Mouse (Mus musculus): Measurements from ENCODE around the gene Zcchc2.

Gene Zcchc2

GRCm38 (mm10) chr1:106073166-106073565 lies 83.0 kb downstream of the Zcchc2 start:
- no peak for DNase-seq

- no peak for DNase-seq
These were observed 83.9 kb downstream of the Zcchc2 start for GRCm38 (mm10) chr1:106074141-106074540.

DNA sequence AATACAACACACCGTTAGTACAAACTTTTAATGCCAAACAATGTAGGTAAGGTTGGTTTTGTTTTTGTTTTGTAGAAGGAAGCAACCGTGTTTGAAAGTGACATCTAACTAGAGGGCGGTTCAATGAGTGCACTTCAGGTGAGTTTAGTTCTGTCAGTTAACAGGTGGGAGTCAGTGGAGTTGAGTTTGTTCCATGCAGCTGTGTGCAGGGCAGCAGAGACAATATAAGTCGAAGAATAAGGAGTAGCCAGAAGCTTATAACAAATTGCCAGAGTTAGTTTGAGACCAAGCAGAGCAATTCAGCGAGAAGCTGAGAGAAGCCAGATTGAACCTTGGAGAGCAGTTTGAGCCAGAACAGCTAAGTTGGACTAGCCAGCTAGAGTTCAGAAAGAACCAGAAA lies 84.5 kb downstream of the Zcchc2 start:
- no peak for DNase-seq

- no peak for DNase-seq
These were observed 86.4 kb downstream of the Zcchc2 start for GRCm38 (mm10) chr1:106076641-106077040.

DNA sequence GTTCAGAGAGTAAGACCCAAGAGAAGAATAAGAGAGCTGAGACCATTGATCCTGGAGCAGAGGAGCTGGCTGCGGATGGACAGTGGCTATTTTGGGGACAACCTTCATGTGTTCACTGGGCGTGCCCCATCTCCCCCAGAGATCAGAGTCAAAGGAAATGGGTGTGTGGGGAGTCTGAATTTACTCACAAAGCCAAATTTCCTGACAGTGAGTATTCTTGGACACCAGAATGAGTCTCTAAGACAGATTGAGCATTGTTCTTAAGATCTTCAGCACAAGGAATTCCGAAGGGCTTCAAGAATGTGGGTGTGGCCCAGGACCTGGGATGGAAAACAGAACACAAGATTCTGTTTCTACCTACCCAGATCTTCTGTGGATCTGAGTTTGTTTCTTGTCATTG lies 87.0 kb downstream of the Zcchc2 start:
- no peak for DNase-seq
